Mouse (Mus musculus): ENCODE data around the gene Zfp978.

GRCm38 (mm10) chr4:147423641-147424298, 62.7 kb downstream of the Zfp978 start:
- TF ChIP-seq CTCF (IDR thresholded peaks at IDR 0.05; ENCODE audit: control insufficient read depth, insufficient read depth, low read length) (no peak), POLR2A (IDR thresholded peaks at IDR 0.05; ENCODE audit: borderline replicate concordance, control insufficient read depth, low read depth, low read length) (no peak)

All from bone marrow, adult 2 months (tissue).